Mouse (Mus musculus): ENCODE data around the gene Chmp4b. TPM values are rescaled to one million over a fixed set of nuclear protein-coding genes. Genes with fewer than 3 reads are reported as not detected.

Chmp4b gene
- total and polyA plus RNA-seq, 3 experiments = 114 to 263 (median 236) TPM

- DNase-seq = no peak
Observed at GRCm38 (mm10) chr2:154682712-154683111, 31.2 kb downstream of the Chmp4b start.

DNA sequence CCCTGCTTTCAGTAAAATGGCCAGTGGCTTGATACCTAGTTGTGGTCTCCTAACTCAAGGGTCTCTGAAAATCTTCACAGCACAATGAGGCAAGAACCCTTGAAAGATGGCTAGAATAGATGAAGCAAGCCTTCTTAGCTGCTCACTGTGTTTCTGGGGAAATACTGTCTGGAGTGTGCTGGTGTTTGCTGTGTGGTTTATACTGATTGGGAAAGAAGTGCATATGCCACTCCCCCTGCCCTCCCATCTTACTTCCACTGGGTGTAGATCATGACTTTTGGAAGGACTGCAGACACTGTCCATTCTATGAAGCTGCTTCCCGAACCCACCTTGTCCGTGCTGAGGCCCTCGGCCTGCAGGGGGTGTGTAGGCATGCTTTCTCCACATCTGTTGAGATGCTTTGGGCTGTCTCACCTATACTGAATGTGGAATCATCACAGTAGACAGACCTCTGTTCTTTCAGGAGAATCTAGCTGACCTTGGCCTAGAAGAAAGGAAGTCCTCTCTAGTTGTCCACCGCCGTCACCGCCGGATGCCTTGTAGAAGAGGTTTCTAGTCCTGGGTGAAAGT, 33.5 kb downstream of the Chmp4b start:
- no peak for DNase-seq

DNA sequence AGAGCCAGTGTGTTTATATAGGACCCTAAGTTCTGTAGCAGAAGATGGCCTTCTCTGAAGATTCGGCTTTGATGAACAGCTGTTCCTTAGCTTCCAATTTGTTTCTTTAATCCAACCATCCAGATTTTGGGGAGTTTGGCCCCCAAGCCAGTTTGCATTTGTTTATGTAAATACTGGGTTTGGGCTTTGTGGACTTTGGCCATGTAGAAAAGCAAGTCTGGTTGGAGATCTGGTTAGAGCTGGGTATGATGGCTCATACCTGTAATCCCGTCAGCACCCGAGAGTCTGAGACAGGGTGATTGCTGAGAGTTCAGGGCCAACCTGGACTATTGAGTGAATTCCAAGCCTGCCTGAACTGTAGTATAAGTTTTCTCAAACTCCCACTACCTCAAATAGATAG, 34.3 kb downstream of the Chmp4b start:
- no peak for DNase-seq

DNA sequence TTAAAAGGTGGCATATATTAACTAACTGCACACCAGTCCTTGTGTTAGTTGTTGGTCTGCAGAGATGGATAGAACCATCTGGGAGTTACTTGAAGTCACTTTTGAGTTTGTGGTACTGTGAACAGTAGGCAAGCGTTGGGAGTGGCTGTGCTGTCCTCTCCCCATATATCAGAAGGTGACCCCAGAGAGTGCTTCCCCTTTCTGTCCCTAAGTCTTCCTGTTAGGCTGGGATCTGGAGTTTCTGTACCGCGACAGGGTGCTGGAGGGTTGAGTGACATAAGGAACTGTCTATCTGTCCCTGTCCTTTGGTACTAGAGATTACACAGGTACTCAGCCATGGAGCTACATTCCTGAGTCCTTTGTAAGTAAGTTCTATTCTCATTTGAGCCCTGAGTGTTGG, 35.3 kb downstream of the Chmp4b start:
- DNase-seq = no peak

DNA sequence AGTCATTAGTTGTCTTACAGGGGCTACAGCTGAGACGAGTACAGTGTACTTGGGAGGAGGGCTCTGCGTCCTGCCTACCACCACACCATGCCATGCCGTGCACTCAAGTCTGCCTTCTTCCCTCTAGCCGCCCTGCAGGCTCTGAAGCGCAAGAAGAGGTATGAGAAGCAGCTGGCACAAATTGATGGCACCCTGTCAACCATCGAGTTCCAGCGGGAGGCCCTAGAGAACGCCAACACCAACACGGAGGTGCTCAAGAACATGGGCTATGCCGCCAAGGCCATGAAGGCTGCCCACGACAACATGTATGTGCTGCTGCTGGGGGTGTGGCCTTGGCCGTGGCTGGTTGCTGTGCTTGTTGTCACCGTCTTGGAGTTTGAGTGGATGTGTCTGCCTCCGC, 37.9 kb downstream of the Chmp4b start:
- DNase-seq = no peak

DNA sequence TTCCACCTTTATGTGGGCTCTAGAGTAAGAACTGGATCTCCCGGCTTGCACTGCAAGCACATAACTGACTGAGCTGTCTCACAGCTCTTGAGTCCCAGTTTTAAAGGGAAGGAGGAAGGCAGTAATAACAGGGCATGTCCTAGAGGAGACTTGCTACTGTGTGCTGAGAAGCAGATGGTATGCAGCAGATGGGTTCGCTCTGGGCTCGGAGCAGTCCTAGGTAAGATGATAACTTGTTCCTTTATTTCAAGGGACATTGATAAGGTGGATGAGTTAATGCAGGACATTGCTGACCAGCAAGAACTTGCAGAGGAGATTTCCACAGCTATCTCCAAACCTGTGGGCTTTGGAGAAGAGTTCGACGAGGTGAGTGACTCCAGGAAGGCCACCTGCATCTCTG, 39.5 kb downstream of the Chmp4b start:
- no peak for DNase-seq

- DNase-seq = no peak
Observed at GRCm38 (mm10) chr2:154693186-154693940, 41.9 kb downstream of the Chmp4b start.

DNA sequence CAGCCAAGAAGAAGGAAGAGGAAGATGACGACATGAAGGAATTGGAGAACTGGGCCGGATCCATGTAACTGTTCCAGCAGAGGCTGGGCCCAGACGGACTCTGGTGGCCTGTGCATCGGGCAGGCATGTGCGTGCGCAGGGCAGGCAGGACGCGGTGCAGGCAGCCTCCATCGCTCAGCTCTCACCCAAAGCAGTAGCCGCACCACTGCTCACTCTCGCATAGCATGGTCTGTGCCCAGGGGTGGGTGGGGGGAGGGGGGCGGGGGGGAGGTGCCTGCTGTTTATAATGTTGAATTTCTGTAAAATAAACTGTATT, 42.4 kb downstream of the Chmp4b start:
- no peak for DNase-seq

- no peak for DNase-seq
Observed at GRCm38 (mm10) chr2:154695690-154696089, 44.2 kb downstream of the Chmp4b start.

DNA sequence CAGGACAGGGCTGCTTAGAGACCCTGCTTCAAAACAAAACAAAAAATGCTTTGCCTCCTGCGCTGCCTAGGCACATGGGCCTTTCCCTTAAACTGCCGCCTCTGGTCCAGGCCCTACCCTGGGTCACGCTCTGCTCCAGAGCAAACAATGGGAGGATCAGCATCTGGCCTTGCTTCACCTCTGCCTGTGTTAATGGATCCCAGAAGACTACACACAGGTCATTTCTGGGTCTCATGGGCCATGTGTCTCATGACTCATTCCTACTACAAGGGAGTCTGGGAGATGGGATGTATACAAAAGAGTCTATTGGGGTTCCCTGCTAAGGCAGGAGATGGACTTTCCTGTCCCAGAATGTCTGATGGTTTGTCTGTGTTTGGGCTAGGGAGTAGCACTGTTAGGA, 45.2 kb downstream of the Chmp4b start:
- no peak for DNase-seq

GRCm38 (mm10) chr2:154699360-154699759, 47.9 kb downstream of the Chmp4b start:
- no peak for DNase-seq

DNA sequence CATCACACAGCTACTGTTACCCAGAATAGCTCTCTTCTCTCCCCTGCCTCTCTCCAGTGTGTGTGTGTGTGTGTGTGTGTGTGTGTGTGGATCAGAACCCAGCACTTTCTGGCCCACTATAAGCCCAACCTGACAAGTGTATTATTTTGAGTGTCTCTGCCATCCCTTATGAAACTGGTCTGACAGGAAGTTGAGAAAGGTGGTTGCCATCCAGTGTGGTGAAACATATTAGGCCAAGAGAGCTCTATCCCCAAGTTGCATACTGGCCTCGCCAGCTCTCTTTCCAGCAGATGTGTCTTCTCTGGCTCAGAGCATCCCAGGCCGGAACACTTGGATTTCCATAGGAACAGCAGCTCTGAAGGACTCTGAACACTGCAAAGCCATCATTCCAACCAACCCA, 48.7 kb downstream of the Chmp4b start:
- no peak for DNase-seq

GRCm38 (mm10) chr2:154702637-154703315, 51.3 kb downstream of the Chmp4b start:
- DNase-seq = peak; percentile 55

GRCm38 (mm10) chr2:154706526-154707280, 55.2 kb downstream of the Chmp4b start:
- DNase-seq = peak; percentile 87

GRCm38 (mm10) chr2:154707284-154707683, 55.8 kb downstream of the Chmp4b start:
- DNase-seq = no peak

GRCm38 (mm10) chr2:154707830-154708385, 56.4 kb downstream of the Chmp4b start:
- no peak for DNase-seq

- no peak for DNase-seq
Observed at GRCm38 (mm10) chr2:154711701-154712100, 60.2 kb downstream of the Chmp4b start.

GRCm38 (mm10) chr2:154712271-154712677, 60.8 kb downstream of the Chmp4b start:
- DNase-seq = peak; percentile 60

DNA sequence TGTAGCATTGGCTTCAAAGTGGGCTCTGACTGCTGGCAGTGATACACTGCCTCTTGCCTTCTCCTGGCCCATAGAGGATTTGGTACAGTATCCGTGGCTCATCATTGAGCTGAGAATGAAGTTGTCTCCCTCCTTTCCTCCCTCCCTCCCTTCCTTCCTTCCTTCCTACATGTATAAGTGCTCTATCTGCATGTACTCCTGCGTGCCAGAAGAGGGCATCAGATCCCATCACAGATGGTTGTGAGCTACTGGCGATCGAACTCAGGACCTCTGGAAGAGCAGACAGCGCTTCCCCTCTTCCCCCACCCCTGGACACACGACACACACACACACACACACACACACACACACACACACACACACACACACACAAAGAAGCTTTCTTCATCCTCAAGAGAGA, 61.6 kb downstream of the Chmp4b start:
- DNase-seq = no peak

- no peak for DNase-seq
Observed at GRCm38 (mm10) chr2:154713964-154714363, 62.5 kb downstream of the Chmp4b start.

- DNase-seq = peak; percentile 67
Observed at GRCm38 (mm10) chr2:154716586-154716985, 65.1 kb downstream of the Chmp4b start.

GRCm38 (mm10) chr2:154717081-154717480, 65.6 kb downstream of the Chmp4b start:
- peak; percentile 34 for DNase-seq
